Mouse (Mus musculus): Measurements from ENCODE around the gene Ubox5. TPM values are rescaled to one million over a fixed set of nuclear protein-coding genes. Genes with fewer than 3 reads are reported as not detected.

The Ubox5 gene
- total and polyA plus RNA-seq, 3 experiments, result 5.5 to 10.6 (median 7.0) TPM

DNA sequence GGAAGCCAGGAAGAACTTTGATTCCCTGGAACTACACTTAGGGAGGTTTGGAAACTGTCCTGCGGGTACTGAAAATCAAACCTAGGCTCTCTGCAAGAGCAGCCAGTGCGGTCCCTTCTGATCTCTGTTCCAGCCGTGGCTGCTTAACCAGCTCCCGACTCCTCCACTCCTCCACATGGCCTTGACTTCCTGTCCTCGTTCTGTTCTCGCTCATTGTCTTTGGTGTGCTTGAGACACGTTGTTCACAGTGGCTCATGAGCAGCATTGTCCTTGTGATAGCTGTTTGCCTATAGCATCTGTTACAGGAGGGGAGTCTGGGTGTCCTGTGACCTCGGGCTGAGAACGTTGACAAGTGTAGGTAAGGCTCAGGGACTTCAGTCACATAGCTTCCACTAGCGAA lies 47.4 kb upstream of the Ubox5 start:
- Histone ChIP-seq H3K27me3 (replicated peaks) (no peaks in the 10 kb centered on the region), H3K79me2 (replicated peaks; ENCODE audit: control insufficient read depth, extremely low read depth, insufficient read depth, poor library complexity, severe bottlenecking) (no peaks in the 10 kb centered on the region; the same call in 1 of the 2 replicates), H3K4me2 (ENCODE audit: insufficient read depth, low read depth, poor library complexity, severe bottlenecking) (no peak overlapping the region), H3K4me3 (replicated peaks in 1 of 3; ENCODE audit: low read depth in 2 of 3, low read length in 2 of 3, poor library complexity in 1 of 3) (no peak overlapping the region), H3K4me1 (ENCODE audit: control insufficient read depth in 1 of 2, insufficient read depth in 2 of 2) (peaks cover 0 to 13% of the 10 kb centered on the region in 2 experiments; a peak in 2 of 4 replicates), H3K27ac (ENCODE audit: insufficient read depth, low read depth) (no peak overlapping the region), H3K9ac (ENCODE audit: insufficient read depth, low read depth) (no peak overlapping the region), H3K9me3 (replicated peaks; ENCODE audit: low read length) (no peaks in the 10 kb centered on the region), H3K36me3 (replicated peaks in 1 of 2; ENCODE audit: control insufficient read depth in 1 of 2, insufficient read depth in 1 of 2, low read length in 1 of 2) (peaks cover 91 to 92% of the 10 kb centered on the region in 2 experiments)
- TF ChIP-seq NRF1 (IDR thresholded peaks at IDR 0.05; ENCODE audit: low read depth, low read length) (no peak), CTCF (conservative IDR thresholded peaks at IDR 0.05 in 1 of 2, IDR thresholded peaks at IDR 0.05 in 1 of 2; ENCODE audit: low read depth in 2 of 2, low read length in 2 of 2) (no peak), ZC3H11A (IDR thresholded peaks at IDR 0.05; ENCODE audit: low read depth, low read length) (no peak)
- in situ Hi-C loops (cut with MboI; ENCODE audit: low pct_ligation_motif_present, low pct_unique_long_range_greater_than_20kb, low sequenced_read_pairs), result no loop called here
- dilution Hi-C loops (cut with MboI; ENCODE audit: extremely low pct_ligation_motif_present, extremely low pct_unique_long_range_greater_than_20kb, low sequenced_read_pairs), result no loop called here
- no peak for DNase-seq (ENCODE audit: extremely low read depth)

DNA sequence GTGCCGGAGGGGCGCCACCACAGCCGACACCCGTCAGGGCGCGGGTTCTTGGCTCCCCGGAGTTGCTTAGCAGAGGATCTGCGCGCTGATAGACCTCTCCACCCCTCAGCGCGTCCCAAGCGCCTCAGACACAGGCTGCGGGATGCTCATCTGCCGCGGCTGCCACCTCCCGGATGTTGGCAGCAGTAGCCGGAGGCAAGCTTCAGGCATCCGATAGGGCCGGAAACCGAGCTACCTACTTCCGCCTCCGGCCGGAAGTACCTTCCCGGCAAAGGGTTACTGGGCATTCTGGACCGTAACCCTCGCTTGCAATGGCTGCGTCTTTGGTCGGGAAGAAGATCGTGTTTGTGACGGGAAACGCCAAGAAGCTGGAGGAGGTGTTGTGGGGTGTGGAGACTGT lies 37.7 kb upstream of the Ubox5 start, which contains the start of gene Itpa:
TSS of gene Itpa (plus strand) at position 52 of the 400 bp plus-strand sequence.
- in situ Hi-C loops (cut with MboI; ENCODE audit: low pct_ligation_motif_present, low pct_unique_long_range_greater_than_20kb, low sequenced_read_pairs) (no loop called here), dilution Hi-C loops (cut with MboI; ENCODE audit: extremely low pct_ligation_motif_present, extremely low pct_unique_long_range_greater_than_20kb, low sequenced_read_pairs) (no loop called here)
- no peak within 1 kb of the TSS; the same call in 1 of the 2 replicates for H3K27ac ChIP-seq (ENCODE audit: insufficient read depth, low read depth)
- H3K27me3 ChIP-seq (replicated peaks), result no peaks in the 10 kb centered on the region
- peaks cover 18 to 32% of the 10 kb centered on the region in 2 experiments for H3K36me3 ChIP-seq (replicated peaks in 1 of 2; ENCODE audit: control insufficient read depth in 1 of 2, insufficient read depth in 1 of 2, low read length in 1 of 2)
- H3K4me3 ChIP-seq (replicated peaks in 1 of 3; ENCODE audit: low read depth in 2 of 3, low read length in 2 of 3, poor library complexity in 1 of 3), result peak within 1 kb of the TSS; percentile 71 to 93 (median 73)
- peaks cover 8 to 39% of the 10 kb centered on the region in 2 experiments for H3K4me1 ChIP-seq (ENCODE audit: control insufficient read depth in 1 of 2, insufficient read depth in 2 of 2)
- H3K4me2 ChIP-seq (ENCODE audit: insufficient read depth, low read depth, poor library complexity, severe bottlenecking), result peak within 1 kb of the TSS; percentile 80
- H3K79me2 ChIP-seq (replicated peaks; ENCODE audit: control insufficient read depth, extremely low read depth, insufficient read depth, poor library complexity, severe bottlenecking), result peaks cover 38% of the 10 kb centered on the region
- peak within 1 kb of the TSS; percentile 80 for H3K9ac ChIP-seq (ENCODE audit: insufficient read depth, low read depth)
- no peaks in the 10 kb centered on the region for H3K9me3 ChIP-seq (replicated peaks; ENCODE audit: low read length)
- DNase-seq (ENCODE audit: extremely low read depth), result peak; percentile 92
- 0 out of 2 replicates have a peak, but pooled peaks have one; percentile 72 for TF ChIP-seq E2F4 (IDR thresholded peaks at IDR 0.05; ENCODE audit: insufficient replicate concordance, low read depth, low read length)
- peak; percentile 77; the same call in 1 of the 2 replicates for TF ChIP-seq MYC (IDR thresholded peaks at IDR 0.05; ENCODE audit: low read depth, low read length)
- peak; percentile 92 for TF ChIP-seq ELF1 (IDR thresholded peaks at IDR 0.05; ENCODE audit: low read depth, low read length)
- no peak for TF ChIP-seq ZC3H11A (IDR thresholded peaks at IDR 0.05; ENCODE audit: low read depth, low read length)
- no peak for TF ChIP-seq JUND (conservative IDR thresholded peaks at IDR 0.05; ENCODE audit: low read depth, low read length)
- no peak for TF ChIP-seq ZKSCAN1 (IDR thresholded peaks at IDR 0.05; ENCODE audit: borderline replicate concordance, low read depth, low read length)
- TF ChIP-seq TBP (conservative IDR thresholded peaks at IDR 0.05; ENCODE audit: low read depth, low read length), result peak; percentile 68
- TF ChIP-seq SMC3 (IDR thresholded peaks at IDR 0.05; ENCODE audit: low read depth, low read length), result peak; percentile 64
- peak; percentile 65; the same call in 1 of the 2 replicates for TF ChIP-seq POLR2AphosphoS2 (IDR thresholded peaks at IDR 0.05; ENCODE audit: low read depth, low read length)
- TF ChIP-seq HCFC1 (IDR thresholded peaks at IDR 0.05; ENCODE audit: low read depth, low read length), result peak; percentile 87
- TF ChIP-seq ETS1 (conservative IDR thresholded peaks at IDR 0.05; ENCODE audit: low read depth, low read length), result no peak
- TF ChIP-seq ZNF384 (IDR thresholded peaks at IDR 0.05; ENCODE audit: low read depth, low read length), result no peak
- peak; percentile 60; the same call in 1 of the 2 replicates for TF ChIP-seq MEF2A (IDR thresholded peaks at IDR 0.05; ENCODE audit: borderline replicate concordance, low read depth, low read length)
- TF ChIP-seq MAZ (IDR thresholded peaks at IDR 0.05; ENCODE audit: low read depth, low read length), result no peak
- no peak for TF ChIP-seq BHLHE40 (IDR thresholded peaks at IDR 0.05; ENCODE audit: low read depth, low read length)
- no peak for TF ChIP-seq PAX5 (IDR thresholded peaks at IDR 0.05; ENCODE audit: low read length)
- TF ChIP-seq UBTF (IDR thresholded peaks at IDR 0.05; ENCODE audit: low read depth, low read length), result 0 out of 2 replicates have a peak, but pooled peaks have one; percentile 21
- peak; percentile 89 for TF ChIP-seq TCF12 (IDR thresholded peaks at IDR 0.05; ENCODE audit: low read depth, low read length)
- TF ChIP-seq CTCF (conservative IDR thresholded peaks at IDR 0.05 in 1 of 2, IDR thresholded peaks at IDR 0.05 in 1 of 2; ENCODE audit: low read depth in 2 of 2, low read length in 2 of 2), result peak in 1 of 2 experiments; percentile 73; a peak in 2 of 4 replicates
- no peak for TF ChIP-seq JUN (IDR thresholded peaks at IDR 0.05; ENCODE audit: insufficient read depth, low read depth, low read length)
- no peak; the same call in 1 of the 2 replicates for TF ChIP-seq GABPA (IDR thresholded peaks at IDR 0.05; ENCODE audit: insufficient replicate concordance, low read depth, low read length)
- TF ChIP-seq CHD1 (IDR thresholded peaks at IDR 0.05; ENCODE audit: low read depth, low read length), result no peak
- TF ChIP-seq IRF4 (IDR thresholded peaks at IDR 0.05; ENCODE audit: low read depth, low read length), result peak; percentile 37; the same call in 1 of the 2 replicates
- no peak for TF ChIP-seq CHD2 (IDR thresholded peaks at IDR 0.05; ENCODE audit: low read length)
- peak; percentile 69; the same call in 1 of the 2 replicates for TF ChIP-seq MAX (IDR thresholded peaks at IDR 0.05; ENCODE audit: low read length)
- no peak for TF ChIP-seq USF2 (conservative IDR thresholded peaks at IDR 0.05; ENCODE audit: low read depth, low read length)
- peak; percentile 91 for TF ChIP-seq NELFE (IDR thresholded peaks at IDR 0.05; ENCODE audit: low read depth, low read length)
- peak; percentile 59; the same call in 1 of the 2 replicates for TF ChIP-seq RCOR1 (conservative IDR thresholded peaks at IDR 0.05; ENCODE audit: low read depth, low read length)
- no peak for TF ChIP-seq USF1 (IDR thresholded peaks at IDR 0.05; ENCODE audit: low read depth, low read length)
- peak; percentile 65; the same call in 1 of the 2 replicates for TF ChIP-seq MXI1 (IDR thresholded peaks at IDR 0.05; ENCODE audit: low read depth, low read length)
- no peak for TF ChIP-seq EP300 (IDR thresholded peaks at IDR 0.05; ENCODE audit: low read length)
